Mouse (Mus musculus) olfactory bulb, adult 2 months (tissue): ENCODE results near the gene Lrrc34. TPM values are rescaled to one million over a fixed set of nuclear protein-coding genes. Genes with fewer than 3 reads are reported as not detected.

Experiments
- H3K27ac ChIP-seq: fragments of 200-500 bp; 2 replicates; pipeline ENCODE4 v1.5.1; 2012; ENCODE audit warnings: low read depth, low read length; ENCODE audit not compliant: insufficient read depth
- H3K4me1 ChIP-seq: fragments of 200-500 bp; 2 replicates; pipeline ENCODE4 v1.6.1; 2012; ENCODE audit warnings: low read length; ENCODE audit not compliant: control insufficient read depth, insufficient read depth
- H3K4me3 ChIP-seq: fragments of 200-500 bp; 2 replicates; pipeline ENCODE4 v1.5.1; 2012; ENCODE audit warnings: mild to moderate bottlenecking, low read depth, low read length, moderate library complexity; ENCODE audit not compliant: insufficient read depth
- CTCF ChIP-seq: fragments of 200-500 bp; IDR thresholded peaks from 2 replicates; pipeline ENCODE4 v1.5.1; 2012; ENCODE audit warnings: low read depth, mild to moderate bottlenecking, low read length, moderate library complexity; ENCODE audit not compliant: insufficient read depth
- POLR2A ChIP-seq: fragments of 200-500 bp; IDR thresholded peaks from 2 replicates; pipeline ENCODE4 v1.6.1; 2012; ENCODE audit warnings: mild to moderate bottlenecking, low read depth, low read length, moderate library complexity; ENCODE audit not compliant: insufficient read depth
- WGBS: fragments of 180-500 bp; shearing (Covaris S2); methylation state at CpG from one replicate; pipeline ENCODE4 v1.1.7; 2018; 5-methylcytosine and 5-hydroxymethylcytosine counted together
- polyA plus RNA-seq: library from polyadenylated mRNA; stranded (reverse); fragments of >200 nt; gene quantifications from 2 replicates; pipeline ENCODE4 v1.2.4, GENCODE M21; 2012; ENCODE audit warnings: low replicate concordance; ENCODE audit not compliant: missing spikeins, insufficient read depth, insufficient read length

Lrrc34 gene
- polyA plus RNA-seq, 1 experiment: not detected

GRCm38 (mm10) chr3:30592418-30592853 is 55.2 kb downstream of the Lrrc34 start:
- TF ChIP-seq POLR2A (no peak), CTCF (no peak)
- no peak overlapping the region for H3K4me3 ChIP-seq
- no peak overlapping the region for H3K27ac ChIP-seq
- H3K4me1 ChIP-seq: no peaks in the 10 kb centered on the region
- WGBS: 1% methylated on average over 2 of the region's 2 CpGs

DNA sequence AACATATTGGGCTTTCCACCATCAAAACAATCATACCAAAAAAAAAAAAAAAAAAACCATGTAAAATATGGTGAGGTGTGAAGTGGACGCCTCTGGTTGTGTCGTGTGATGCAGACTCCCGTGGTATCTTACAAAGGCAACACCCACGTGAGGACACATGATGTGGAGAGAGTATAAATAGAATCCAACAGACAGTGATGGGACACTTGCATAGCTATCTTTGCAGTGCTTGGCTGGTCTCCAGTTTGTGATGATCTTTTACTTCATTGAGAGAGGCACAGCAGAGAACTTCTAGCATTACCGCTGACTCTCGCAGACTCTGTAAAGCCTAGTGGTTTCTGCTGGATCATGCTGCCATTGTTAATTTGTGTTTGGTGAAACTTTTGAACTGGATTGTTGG is 58.8 kb downstream of the Lrrc34 start:
- 64% methylated on average over 6 of the region's 6 CpGs for WGBS
- no peak overlapping the region for H3K27ac ChIP-seq
- no peaks in the 10 kb centered on the region for H3K4me1 ChIP-seq
- no peak for TF ChIP-seq CTCF
- no peak for TF ChIP-seq POLR2A
- no peak overlapping the region for H3K4me3 ChIP-seq

Other genes starting within 250 kb of the Lrrc34 start
- not detected in 2 replicates for gene Mecom, start 99.9 kb downstream of the Lrrc34 start, polyA plus RNA-seq
- gene Actrt3, start 47.9 kb downstream of the Lrrc34 start, polyA plus RNA-seq: not detected in 2 replicates
- gene Mynn, start 45.8 kb downstream of the Lrrc34 start, polyA plus RNA-seq: 87.6 TPM in 1 of 2 replicates, not detected in the other
- not detected in 2 replicates for gene Lrriq4, start 3.4 kb downstream of the Lrrc34 start, polyA plus RNA-seq
- gene Lrrc31, start 52.0 kb upstream of the Lrrc34 start, polyA plus RNA-seq: not detected in 2 replicates
- gene Samd7, start 98.4 kb upstream of the Lrrc34 start, polyA plus RNA-seq: not detected in 2 replicates
- not detected in 2 replicates for gene Sec62, start 145.0 kb upstream of the Lrrc34 start, polyA plus RNA-seq
- not detected in 2 replicates for gene Gpr160, start 208.1 kb upstream of the Lrrc34 start, polyA plus RNA-seq